Mouse (Mus musculus) thymus, postnatal 25 days (tissue): ENCODE measurements around the gene Ppm1f.
"Not testable (repeated sequence)": the region's sequence is repeated elsewhere in the genome, so short reads cannot be mapped to it uniquely, and the experiment has no call there.

Source experiments
- DNase-seq: peaks from one replicate; pipeline ENCODE4 v3.0.0; 2022

The Ppm1f gene

DNA sequence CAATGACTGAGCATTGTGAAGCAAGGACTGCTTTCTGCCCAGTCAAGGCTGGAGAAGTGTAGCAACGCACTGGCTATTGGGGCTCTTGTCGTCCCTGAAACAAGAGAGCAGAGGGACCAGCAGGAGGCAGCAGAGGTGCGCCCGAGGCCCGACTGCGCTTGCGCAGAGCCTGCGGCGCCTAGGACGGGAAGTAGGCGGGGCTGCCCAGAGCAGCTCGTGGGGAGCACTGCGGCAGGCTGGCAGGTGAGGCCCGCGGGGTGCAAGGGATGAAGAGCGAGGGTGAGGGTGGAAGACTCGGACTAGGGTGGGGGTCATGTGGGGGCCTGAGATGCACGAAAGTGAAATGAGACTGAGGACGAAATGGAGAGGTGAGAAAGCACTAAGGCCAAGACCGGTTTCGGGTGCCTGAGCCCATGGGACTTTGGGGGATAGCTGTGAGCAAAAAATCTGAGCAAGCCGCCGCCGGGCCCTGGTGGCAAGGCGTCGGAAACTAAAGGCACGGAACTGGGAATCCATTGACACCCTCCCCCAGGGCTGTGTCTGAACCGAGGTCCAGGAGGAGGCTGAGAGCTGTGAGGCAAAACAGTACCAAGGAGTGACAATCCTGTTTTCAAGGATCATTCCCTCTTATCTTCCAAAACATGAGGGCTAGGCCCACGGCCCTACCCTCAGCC, at the start of gene Ppm1f:
Gene Ppm1f (plus strand): TSS at position 88 of the 674 bp plus-strand sequence.
- DNase-seq = peak; percentile 98

DNA sequence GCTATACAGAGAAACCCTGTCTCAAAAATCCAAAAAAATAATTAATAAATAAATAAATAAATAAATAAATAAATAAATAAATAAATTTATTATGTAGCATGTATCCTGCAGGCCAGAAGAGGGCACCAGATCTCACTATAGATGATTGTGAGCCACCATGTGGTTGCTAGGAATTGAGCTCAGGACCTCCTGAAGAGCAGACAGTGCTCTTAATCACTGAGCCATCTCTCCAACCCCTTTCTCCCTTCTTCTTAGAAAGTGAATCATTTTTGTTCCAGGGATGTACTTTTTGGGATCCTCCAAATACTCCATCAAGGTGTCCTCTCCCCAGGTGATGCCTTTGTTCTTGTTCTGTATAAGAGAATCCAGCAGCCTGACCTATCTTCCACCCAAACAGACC, 47.1 kb upstream of the Ppm1f start:
- no peak for DNase-seq

DNA sequence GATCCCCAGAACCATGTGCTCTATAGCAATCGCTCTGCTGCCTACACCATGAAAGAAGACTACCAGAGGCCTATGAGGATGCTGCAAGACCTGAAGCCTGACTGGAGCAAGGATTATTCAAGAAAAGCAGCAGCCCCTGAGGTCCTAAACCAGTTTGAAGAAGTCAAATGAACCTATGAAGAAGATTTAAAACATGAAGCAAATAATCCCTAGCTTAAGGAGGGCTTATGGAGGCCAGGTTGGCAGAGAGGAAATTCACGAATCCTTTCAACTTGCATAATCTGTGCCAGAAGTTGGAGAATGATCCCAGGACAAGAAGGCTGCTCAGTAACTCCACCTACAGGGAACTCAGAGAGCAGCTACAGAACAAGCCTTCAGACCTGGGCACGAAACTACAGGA, 43.9 kb upstream of the Ppm1f start:
- DNase-seq = no peak

DNA sequence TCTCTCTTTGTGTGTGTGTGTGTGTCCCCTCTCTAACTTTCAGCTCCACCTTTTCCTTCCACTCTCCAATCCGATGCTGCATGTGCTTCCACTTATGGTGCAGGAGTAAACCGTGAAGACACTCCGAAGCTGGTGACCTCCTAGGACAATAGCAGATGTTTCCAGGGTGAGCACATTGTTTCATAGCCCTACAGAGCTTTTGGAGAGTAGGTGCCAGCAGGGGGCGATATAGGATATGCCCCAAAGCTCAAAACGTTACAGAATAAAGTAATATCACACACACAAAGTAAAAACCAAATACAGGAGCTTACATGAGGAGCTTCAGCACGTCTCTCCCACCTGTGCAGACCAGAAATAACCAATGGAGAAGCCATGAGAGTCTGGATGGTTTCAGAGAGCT, 41.4 kb upstream of the Ppm1f start:
- peak; percentile 82 for DNase-seq

DNA sequence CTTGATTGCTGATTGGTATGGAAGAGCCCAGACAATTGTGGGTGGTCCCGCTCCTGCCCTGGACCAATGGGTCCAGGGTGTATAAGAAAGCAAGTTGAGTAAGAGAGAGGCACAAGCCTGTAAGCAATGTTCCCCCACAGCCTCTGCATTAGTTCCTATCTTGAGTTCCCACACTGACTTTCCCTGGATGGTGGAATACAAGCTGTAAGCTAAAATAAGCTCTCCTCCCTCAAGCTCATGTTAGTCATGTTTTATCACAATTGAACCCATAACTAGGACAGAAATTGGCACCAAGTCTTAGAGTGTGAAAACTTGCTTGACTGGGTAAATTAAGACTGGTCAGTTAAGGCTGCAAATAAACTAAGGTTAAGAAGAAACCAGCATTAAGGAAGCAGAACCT, 40.7 kb upstream of the Ppm1f start:
- DNase-seq = no peak

DNA sequence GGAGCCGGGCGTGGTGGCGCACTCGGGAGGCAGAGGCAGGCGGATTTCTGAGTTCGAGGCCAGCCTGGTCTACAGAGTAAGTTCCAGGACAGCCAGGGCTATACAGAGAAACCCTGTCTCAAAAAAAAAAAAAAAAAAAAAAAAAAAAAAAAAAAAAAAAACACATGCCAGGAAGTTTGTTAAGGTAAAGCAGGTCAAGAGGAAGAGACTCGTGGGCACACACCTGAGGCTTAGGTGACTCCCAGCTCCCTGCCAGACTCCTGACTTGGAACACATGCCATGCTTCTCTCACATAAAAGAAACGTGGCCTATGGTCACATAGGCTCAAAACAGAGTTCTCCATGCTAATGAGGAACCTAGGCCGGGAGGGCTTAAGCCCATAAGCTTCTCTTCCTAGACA, 40.2 kb upstream of the Ppm1f start:
- not testable (repeated sequence) for DNase-seq

DNA sequence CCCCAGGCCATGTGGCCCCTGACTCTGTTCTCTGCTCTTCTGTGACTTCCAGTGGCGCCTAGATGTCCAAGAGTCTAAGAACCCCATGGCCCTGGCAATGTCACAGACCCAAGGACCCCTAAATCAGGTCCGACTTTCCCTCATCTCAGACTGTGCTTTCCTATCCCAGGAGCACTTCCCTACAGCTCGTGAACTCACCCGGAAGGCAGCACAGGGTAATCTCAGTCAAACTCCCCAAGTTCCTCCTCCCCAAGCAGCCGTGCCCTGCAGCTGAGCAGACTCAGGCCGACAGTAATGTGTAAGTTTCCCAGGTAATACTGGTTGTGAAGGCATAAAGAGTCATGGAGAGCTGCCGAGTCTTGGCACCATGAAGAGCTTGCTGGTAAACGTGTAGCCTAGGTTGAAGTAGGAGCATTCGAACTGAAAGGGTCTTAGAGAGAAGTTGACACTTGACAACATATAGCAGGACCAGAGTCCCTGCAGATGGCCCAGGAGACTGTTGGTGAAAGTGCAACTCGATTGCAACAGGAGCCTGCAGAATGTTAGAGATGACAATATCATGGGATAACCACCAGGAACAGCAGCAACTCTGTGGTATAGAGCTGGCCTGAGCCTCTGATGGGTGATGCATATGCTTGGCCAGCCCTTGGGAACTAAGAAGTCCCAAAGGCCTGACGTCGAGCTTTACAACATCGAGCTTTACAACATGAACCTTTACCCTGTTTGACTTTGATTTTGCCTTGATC, 39.4 kb upstream of the Ppm1f start:
- DNase-seq = no peak

DNA sequence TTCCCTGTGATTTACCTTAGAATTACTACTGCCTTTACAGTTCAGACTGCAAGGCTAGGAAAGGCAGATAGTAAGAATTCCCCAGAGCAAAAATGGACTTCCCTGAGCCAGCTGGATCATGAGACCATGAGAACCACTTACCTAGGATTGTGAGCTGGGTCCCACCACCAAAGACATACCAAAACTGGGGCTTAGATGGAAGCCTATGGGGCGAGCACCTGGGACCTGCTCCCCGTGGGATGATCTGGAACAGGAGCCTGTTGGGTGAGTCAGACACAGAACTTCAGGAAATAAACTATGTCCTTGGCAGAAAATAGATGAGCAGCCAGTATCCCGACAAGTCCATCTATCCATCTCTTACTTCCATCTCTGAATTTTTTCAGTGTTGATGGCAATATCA, 34.0 kb upstream of the Ppm1f start:
- no peak for DNase-seq

DNA sequence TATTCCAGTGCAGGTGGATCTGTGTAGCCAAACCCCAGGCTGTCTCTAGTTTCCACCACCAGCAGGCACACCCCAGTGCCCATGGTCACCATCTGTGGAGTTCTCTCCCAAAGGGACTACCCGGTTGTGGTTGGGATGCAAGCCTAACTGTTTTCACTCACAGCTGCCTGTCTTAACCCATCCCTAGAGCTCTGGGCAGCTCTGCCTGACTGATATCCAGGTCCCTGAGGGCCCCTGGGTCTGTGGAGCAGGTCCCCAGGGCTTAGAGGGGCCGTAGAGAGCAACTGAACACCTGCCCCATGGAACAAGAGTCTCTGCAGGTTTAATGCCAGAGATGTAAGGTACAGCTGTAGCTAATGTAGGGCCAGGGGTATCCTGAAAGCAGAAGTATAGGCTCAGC, 32.3 kb upstream of the Ppm1f start, which contains the start of gene Igll1:
Gene Igll1 (minus strand): TSS at position 8 of the 400 bp plus-strand sequence.
- no peak for DNase-seq

DNA sequence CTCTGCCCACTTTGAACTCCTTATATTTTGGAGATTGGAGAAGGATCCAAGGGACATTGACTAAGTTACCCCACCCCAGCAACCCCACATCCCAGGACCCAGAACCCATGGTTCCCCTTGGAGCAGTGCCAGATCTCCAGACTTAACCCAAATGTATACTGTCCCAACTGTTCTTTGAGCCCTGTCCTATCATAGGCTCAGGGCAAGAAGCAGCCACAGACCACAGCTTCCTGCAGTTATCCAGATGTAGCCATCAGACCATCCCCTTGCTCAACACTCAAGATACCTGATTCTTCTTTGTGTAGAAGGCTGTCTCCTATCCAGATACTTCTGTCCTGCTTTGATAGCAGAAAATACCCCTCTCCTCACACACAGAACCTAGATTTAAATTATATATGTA, 31.1 kb upstream of the Ppm1f start:
- DNase-seq = no peak

DNA sequence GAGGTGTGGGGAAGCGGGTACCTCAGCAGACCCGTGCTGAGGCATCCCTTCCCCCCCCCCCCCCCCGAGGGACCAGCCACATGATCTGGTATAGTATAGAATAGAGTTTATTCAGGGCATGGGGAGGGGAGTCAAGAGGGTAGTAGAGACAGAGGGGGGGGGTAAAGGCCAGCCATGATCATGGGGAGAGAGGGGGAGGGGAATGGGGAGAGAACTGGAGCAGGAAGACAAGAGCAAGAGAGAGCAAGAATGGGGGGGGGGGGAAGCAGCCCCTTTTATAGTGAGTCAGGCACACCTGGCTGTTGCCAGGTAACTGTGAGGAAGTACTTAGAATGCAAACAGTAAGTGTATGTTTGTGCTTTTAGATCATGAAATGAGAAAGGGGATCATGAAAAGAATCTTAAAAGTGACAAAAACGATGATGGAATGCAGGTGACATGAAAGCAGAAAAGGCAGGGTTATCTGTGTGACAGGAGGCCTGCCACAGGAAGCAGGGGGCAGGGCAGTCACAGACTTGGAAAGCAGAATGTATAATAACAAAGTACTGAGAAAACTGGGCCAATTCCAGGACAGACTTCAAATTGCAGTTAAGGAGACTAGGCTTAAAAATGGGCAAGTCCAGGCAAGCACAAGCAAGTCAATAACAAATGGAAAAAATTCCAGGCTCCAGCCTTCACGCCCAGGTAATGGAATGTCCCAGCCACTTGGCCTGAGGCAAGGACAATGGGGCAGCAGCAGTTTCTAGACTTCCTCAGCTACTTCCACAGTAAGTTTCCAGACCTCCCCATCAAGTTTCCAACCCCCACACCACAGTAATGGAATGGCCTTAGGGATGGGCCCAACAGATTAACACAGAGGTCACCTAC, 30.3 kb upstream of the Ppm1f start:
- DNase-seq = peak; percentile 31

DNA sequence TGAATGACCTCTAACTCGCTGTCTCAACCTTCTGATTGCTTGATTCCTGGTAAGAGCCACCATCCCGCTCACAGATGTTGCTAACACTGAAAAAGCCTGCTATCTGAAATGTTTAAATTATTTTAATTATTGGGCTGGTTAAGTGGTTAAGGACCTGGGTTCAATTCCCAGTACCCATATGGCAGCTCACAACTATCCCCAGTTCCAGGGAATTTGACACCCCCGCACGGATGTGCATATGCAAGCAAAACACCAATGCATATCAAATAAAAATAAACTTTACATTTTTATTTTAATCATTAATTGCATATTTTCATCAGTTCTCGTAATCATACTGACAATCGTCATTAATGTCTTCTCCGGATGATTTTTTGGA, 26.0 kb upstream of the Ppm1f start:
- no peak for DNase-seq

DNA sequence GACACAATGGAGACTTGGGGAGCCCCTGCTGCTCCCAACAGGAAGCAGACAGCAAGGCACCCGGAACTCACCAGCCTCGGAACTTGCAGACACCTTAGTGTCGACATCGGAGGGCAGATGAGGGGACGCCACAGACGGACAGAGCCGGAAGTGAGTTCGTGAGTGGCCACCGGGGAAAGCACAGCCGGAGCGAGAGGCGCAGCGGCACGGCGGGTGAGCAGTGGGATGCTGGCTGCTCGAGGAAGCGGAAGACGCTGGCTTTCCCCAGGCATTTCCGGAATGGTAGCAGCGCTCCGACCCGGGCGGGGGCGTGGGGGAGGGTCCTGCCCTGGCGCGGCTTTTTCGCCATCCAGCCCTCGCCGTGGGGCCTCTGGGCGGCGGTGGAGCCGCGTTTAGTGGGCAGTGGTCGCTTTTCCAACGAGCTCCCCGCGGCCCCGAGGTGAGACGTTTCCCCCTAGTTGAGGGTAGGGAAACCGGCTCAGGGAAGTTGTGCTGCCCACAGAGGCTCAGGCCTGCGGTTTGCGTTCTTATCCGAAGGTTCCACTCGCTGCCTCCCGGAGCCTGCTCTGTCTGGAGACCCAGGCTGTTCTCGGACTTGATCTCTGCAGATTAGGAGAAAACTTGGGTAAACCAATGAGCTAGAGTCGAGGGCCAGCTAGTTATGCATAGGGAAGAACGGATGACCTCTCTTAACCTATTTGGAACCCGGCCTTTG, 25.5 kb upstream of the Ppm1f start, which contains the start of the genes Top3b and Vpreb1:
Gene Top3b (plus strand): TSS at position 120 of the 715 bp plus-strand sequence.
Gene Vpreb1 (minus strand): TSS at position 227 of the 715 bp plus-strand sequence.
- DNase-seq = peak; percentile 89

DNA sequence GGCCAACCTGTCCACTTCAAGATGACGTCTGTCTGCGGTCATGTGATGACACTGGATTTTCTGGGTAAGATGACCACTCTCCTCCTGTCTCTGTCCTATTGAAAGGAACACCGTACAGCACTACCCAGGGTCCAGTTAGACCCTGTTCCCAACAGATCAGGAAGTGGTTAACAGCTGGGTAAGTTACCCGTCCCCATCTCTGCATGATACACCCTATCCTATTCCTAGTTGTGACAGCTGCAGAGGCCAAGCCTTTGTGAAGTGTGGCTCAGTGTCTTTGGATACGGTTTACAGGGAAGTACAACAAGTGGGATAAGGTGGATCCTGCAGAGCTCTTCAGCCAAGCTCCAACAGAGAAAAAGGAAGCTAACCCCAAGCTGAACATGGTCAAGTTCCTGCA, 17.2 kb upstream of the Ppm1f start:
- DNase-seq = no peak

DNA sequence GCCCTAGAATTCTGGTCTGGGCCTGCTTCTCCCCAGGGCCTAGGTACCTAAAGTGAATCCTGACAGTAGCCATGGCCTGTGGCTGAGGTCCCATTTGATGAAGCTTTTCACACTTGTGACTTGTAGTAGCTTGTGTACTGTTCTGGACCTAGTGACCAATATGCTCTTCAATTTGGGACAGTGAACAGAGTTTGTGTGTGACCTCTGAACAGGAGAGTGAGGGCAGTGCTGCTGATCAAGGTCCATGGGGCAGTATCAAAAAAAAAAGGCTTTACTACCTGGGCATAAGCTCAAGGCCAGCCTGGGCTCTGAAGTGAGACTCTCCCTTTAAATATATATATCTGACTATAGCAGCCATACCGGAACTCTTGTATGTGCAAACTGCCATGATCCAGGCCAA, 7.9 kb upstream of the Ppm1f start:
- DNase-seq = no peak

DNA sequence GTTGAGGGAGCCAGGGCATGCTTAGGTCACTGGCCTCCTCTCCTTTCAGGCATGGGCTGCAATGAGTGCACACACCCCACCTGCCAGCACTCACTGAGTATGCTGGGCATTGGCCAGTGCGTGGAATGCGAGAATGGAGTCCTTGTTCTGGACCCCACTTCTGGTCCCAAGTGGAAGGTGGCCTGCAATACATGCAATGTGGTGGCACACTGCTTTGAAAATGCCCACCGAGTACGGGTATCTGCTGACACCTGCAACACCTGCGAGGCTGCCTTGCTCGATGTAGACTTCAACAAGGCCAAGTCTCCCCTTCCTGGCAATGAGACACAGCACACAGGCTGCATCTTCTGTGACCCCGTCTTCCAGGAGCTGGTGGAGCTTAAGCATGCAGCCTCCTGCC, 3.9 kb upstream of the Ppm1f start:
- no peak for DNase-seq

DNA sequence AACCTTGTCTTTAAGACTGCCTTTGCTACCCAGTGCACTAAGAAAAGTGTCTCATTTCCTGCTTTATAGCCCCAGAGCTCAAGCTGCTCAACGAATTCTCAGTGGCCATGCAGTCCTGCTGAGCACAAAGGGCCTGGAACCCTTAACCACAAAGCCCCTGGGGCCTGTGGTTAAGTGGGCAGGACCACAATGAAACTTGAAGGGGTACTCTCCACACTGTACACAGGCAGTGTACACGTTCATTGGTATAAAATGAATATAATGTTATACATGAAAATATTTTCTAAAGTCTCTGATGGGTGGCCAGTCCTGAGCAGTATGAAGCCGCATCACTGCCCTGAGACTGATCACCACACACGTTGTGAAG, 271 bp upstream of the Ppm1f start:
- DNase-seq = no peak

DNA sequence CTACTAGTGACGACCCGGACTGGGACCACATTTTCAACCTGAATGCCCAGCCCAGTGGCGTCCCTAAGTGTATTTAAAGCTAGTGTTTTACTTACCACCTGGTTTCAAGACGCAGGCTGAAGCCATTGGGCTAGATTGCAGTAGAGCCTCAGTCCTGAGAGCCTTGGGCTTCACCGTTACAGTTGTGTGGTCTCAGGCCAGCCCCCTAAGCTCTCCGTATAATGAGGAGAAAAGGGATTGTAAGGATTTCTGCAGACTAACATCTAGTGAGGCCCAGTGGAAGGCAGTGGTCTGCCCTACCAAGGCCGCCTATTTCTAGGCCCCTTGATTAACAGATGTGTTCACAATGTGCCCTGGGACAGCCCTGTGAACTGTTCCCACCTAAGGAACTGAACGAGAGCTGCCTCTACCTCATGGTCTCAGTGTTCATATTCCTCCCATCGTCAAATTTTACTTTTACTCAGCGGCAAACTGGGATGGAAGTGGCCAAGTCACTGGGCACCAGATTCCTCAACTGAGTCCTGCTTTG, 851 bp downstream of the Ppm1f start:
- no peak for DNase-seq

DNA sequence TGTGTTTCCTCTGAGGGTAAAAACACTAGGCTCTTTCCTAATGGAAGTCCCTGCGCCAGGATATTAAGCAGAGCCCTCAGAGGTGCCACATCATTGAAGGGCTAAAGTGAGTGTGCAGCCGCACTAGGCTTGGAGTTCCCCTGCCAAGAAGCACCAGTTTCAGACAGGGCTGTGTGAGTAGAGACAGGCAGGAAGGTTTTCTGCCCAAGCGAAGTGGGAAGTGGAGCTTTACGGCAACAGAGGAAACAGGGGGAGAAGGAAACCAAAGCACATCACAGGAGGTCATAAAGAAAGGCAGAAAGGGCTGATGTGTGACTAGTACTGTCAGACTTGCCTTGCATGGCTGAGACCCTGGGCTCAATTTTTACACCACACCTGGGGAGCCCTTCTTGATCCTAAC, 6.1 kb downstream of the Ppm1f start:
- no peak for DNase-seq

DNA sequence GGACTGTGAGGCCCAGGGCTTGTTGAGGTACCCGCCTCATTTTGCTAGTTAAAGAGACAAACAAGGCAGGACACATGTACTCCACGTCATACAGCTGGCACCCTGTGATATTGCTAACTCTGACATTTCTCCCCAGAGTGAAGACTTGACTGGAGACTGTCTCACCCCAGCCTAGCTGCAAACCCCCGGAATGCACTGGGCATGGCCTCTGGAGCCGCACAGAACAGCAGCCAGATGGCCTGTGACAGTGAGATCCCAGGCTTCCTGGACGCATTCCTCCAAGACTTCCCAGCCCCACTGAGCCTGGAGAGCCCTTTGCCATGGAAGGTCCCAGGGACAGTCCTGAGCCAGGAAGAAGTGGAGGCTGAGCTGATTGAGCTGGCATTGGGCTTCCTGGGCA, 6.9 kb downstream of the Ppm1f start:
- no peak for DNase-seq

DNA sequence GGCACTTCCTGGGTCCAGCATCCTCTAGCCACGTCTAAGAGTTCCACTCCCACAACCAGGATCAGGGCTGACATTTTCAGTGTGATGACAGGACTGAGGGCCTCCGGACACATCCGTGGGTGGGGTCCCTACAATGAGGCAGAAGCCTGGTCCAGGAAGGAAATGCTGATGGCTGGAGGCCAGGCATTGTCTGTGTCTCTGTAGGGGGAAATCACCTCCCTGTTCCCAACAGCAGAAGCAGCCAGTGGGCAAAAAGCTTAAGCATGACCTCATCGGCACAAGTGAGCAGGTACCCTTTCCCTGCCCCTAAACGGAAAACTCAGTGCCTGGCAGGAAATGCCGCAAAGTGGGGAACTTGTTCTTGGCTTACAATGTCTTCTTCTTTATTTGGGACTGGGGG, 11.5 kb downstream of the Ppm1f start:
- no peak for DNase-seq
